Comparison of ENCODE assay signal across 9 mouse cellular contexts in the genomic region with DNA sequence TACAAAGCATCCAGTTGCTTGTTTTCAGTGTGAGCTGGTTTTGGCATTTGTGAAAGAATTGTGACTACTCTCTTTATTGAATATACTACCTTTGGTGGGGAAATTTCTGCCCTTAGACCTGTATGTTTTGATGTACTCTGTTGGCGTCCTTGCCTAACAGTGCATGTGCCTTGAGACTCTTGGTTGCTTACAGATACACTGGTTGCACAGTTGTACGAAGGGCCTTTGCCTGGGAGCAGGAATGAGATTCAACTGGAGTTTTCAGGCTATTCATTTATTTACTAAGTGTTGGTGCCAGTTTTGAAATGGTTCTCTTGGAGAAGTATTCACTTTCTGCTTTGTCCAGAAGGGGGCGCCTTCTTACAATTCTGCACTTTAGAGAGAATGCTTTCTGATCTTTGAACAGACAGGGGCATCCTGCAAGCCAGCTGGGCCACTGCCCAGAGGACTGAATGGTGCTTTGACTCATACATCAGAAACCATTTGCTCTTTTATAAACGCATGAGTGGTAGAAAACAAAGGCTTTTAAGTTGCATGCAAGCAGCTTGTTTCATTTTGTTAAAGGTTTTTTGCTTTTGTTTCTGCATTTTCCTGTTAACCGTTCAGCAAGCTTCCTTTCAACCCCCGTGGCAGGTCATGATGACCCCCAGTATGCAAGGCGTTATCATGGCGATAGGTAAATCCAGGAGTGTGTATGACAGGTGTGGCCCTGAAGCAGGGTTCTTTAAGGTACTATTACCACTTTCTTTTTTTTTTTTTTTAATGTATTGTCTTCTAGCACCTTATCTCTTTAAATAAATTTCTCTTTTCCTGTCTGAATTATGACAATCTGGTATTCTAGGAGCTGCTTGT.
DNase-seq lines count a peak whose midpoint lies in the region; ATAC-seq and TF ChIP-seq lines count a peak whose summit lies in the region.
"Had no signal": no experiment of that assay in that cellular context is flagged by ENCODE, and none has a peak within 500 bp of the region (broad histone marks: within the 10 kb centered on the region; RNA-seq: fewer than 3 reads in every experiment).

No protein-coding gene starts in this region.

- no peaks in the 10 kb centered on the region for H3K4me1 ChIP-seq in intestine, postnatal 0 days (replicated peaks; ENCODE audit: control insufficient read depth, insufficient read depth, low read length)
- no peaks in the 10 kb centered on the region for H3K4me1 ChIP-seq in limb, embryonic 10.5 days
- no peaks in the 10 kb centered on the region for H3K4me1 ChIP-seq in neural tube, embryonic 11.5 days (ENCODE audit: control insufficient read depth, insufficient read depth, low read length)
- H3K4me1 ChIP-seq: heart, embryonic 15.5 days had no signal

- no peak overlapping the region for H3K9ac ChIP-seq in intestine, postnatal 0 days (ENCODE audit: low read depth, low read length)
- no peak overlapping the region for H3K9ac ChIP-seq in neural tube, embryonic 11.5 days (ENCODE audit: low read length)
- H3K9ac ChIP-seq: heart, embryonic 15.5 days had no signal

- H3K4me3 ChIP-seq in intestine, postnatal 0 days (ENCODE audit: low read depth, low read length): no peak overlapping the region
- no peak overlapping the region for H3K4me3 ChIP-seq in limb, embryonic 10.5 days
- H3K4me3 ChIP-seq in neural tube, embryonic 11.5 days (ENCODE audit: low read depth, low read length): no peak overlapping the region
- H3K4me3 ChIP-seq: heart, embryonic 15.5 days had no signal

- H3K36me3 ChIP-seq in intestine, postnatal 0 days (ENCODE audit: control insufficient read depth, insufficient read depth): peaks cover 13% of the 10 kb centered on the region
- H3K36me3 ChIP-seq in limb, embryonic 10.5 days: peaks cover 17% of the 10 kb centered on the region
- H3K36me3 ChIP-seq in neural tube, embryonic 11.5 days (ENCODE audit: control insufficient read depth, insufficient read depth, low read length): no peaks in the 10 kb centered on the region

- ATAC-seq in activated CD4-positive, CD25-positive, alpha-beta regulatory T cell, adult 4 months: peak; percentile 48
- ATAC-seq in intestine, postnatal 0 days: no peak
- ATAC-seq in neural tube, embryonic 11.5 days (ENCODE audit: insufficient read depth, low FRiP score, low TSS enrichment): peak; percentile 83

- TF ChIP-seq CTCF in intestine, postnatal 0 days (IDR thresholded peaks at IDR 0.05; ENCODE audit: low read depth): peak; percentile 66

- no peak overlapping the region for H3K4me2 ChIP-seq in intestine, postnatal 0 days (replicated peaks; ENCODE audit: low read depth)
- H3K4me2 ChIP-seq in neural tube, embryonic 11.5 days (ENCODE audit: low read depth): no peak overlapping the region
- H3K4me2 ChIP-seq: heart, embryonic 15.5 days had no signal

- peak; percentile 38 for DNase-seq in CD4-positive helper T cell, adult 2 months (ENCODE audit: low read depth, low spot score)
- peak; percentile 78 to 83 for DNase-seq in cerebellum, postnatal 36 days
- DNase-seq in gastrocnemius, adult 18-20 months (ENCODE audit: low spot score): peak; percentile 44
- peak; percentile 51 for DNase-seq in limb, embryonic 10.5 days (ENCODE audit: low spot score)
- DNase-seq in neural tube, embryonic 11.5 days (ENCODE audit: low spot score): peak; percentile 67
- peak; percentile 47 for DNase-seq in thymus, postnatal 0 days (ENCODE audit: low spot score)

- WGBS in intestine, postnatal 0 days: 70% methylated on average over 8 of the region's 8 CpGs
- WGBS in limb, embryonic 10.5 days: 77% methylated on average over 8 of the region's 8 CpGs
- WGBS in neural tube, embryonic 11.5 days: 57% methylated on average over 8 of the region's 8 CpGs

- no peak overlapping the region for H3K27ac ChIP-seq in intestine, postnatal 0 days (ENCODE audit: low read depth, low read length)
- H3K27ac ChIP-seq in limb, embryonic 10.5 days: no peak overlapping the region
- H3K27ac ChIP-seq in neural tube, embryonic 11.5 days (ENCODE audit: low read depth, low read length): no peak overlapping the region
- H3K27ac ChIP-seq: heart, embryonic 15.5 days had no signal

- H3K9me3 ChIP-seq in intestine, postnatal 0 days (ENCODE audit: control insufficient read depth): no peaks in the 10 kb centered on the region
- no peaks in the 10 kb centered on the region for H3K9me3 ChIP-seq in limb, embryonic 10.5 days (replicated peaks)
- H3K9me3 ChIP-seq in neural tube, embryonic 11.5 days (ENCODE audit: control insufficient read depth, low read length): no peaks in the 10 kb centered on the region
- H3K9me3 ChIP-seq: heart, embryonic 15.5 days had no signal

- H3K27me3 ChIP-seq in intestine, postnatal 0 days (replicated peaks; ENCODE audit: control insufficient read depth, insufficient read depth, low read length): no peaks in the 10 kb centered on the region
- H3K27me3 ChIP-seq in limb, embryonic 10.5 days (ENCODE audit: low read depth, poor library complexity, severe bottlenecking): no peaks in the 10 kb centered on the region
- no peaks in the 10 kb centered on the region for H3K27me3 ChIP-seq in neural tube, embryonic 11.5 days (ENCODE audit: control insufficient read depth, insufficient read depth, low read length)
- H3K27me3 ChIP-seq: heart, embryonic 15.5 days had no signal
